Mouse (Mus musculus) CD4-positive, CD25-positive, alpha-beta regulatory T cell, adult 2 months (primary cell): ENCODE measurements around the gene Gm11555.
"Not testable (repeated sequence)": the region's sequence is repeated elsewhere in the genome, so short reads cannot be mapped to it uniquely, and the experiment has no call there.

ENCODE experiments used
- DNase-seq: peaks from one replicate; pipeline ENCODE4 v3.0.0-alpha.2; 2012; ENCODE audit warnings: low read depth, low spot score

The Gm11555 gene

GRCm38 (mm10) chr11:99603208-99603607 is 46.8 kb downstream of the Gm11555 start, which contains the start of gene Gm11938:
TSS of gene Gm11938 (minus strand) at chr11:99603308.
- DNase-seq: not testable (repeated sequence)
